Comparison of ENCODE assay signal across 19 mouse cellular contexts in the genomic region with DNA sequence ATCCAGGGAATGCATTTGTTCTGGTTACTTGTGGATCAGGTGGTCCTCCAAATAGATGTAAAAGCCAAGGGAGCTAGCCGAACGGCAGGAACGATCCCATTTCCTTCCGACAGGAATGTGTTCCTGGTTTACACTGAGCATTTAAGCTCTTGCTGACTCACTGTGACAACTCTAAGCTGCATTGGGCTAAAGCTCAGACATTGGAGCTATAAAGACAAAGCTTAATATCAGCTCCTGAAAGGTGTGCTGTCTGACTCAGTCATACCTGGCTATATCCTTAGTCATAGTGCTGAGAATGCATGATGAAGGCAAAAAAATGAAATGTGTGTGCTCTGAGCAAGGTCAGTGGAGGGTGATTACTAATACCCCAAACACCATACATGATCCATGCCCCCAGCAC.
"Had no signal": no experiment of that assay in that cellular context is flagged by ENCODE, and none has a peak within 500 bp of the region (broad histone marks: within the 10 kb centered on the region; RNA-seq: fewer than 3 reads in every experiment).

No protein-coding gene starts in this region.

- ATAC-seq: liver, embryonic 12.5 days had no signal

- DNase-seq: kidney, adult 18-20 months; kidney, adult 9 months; kidney, postnatal 14 days; kidney, postnatal 4 days; layer of hippocampus, adult 9-11 months; liver; lung, adult 18-20 months; midbrain, embryonic 14.5 days; retina, postnatal 1 day; right cerebral cortex, postnatal 25 days; thymus, adult 18-20 months; thymus, postnatal 36 days had no signal

- H3K4me3 ChIP-seq: layer of hippocampus, adult 2 months; limb, embryonic 10.5 days; limb, embryonic 13.5 days; liver, embryonic 12.5 days; liver, embryonic 15.5 days; lung, embryonic 15.5 days had no signal

- H3K9ac ChIP-seq: limb, embryonic 13.5 days; liver, embryonic 12.5 days; liver, embryonic 15.5 days; lung, embryonic 15.5 days had no signal

- H3K9me3 ChIP-seq: limb, embryonic 10.5 days; limb, embryonic 13.5 days; liver, embryonic 12.5 days; liver, embryonic 15.5 days; lung, embryonic 15.5 days had no signal

- H3K4me1 ChIP-seq: limb, embryonic 10.5 days; limb, embryonic 13.5 days; liver, embryonic 12.5 days; liver, embryonic 15.5 days; lung, embryonic 15.5 days had no signal

- H3K4me2 ChIP-seq: limb, embryonic 13.5 days; liver, embryonic 12.5 days; liver, embryonic 15.5 days; lung, embryonic 15.5 days; midbrain, embryonic 11.5 days had no signal

- H3K36me3 ChIP-seq: limb, embryonic 10.5 days; limb, embryonic 13.5 days; liver, embryonic 12.5 days; liver, embryonic 15.5 days; lung, embryonic 15.5 days had no signal

- H3K27me3 ChIP-seq: limb, embryonic 13.5 days; liver, embryonic 12.5 days; liver, embryonic 15.5 days; lung, embryonic 15.5 days had no signal

- H3K27ac ChIP-seq: layer of hippocampus, adult 2 months; limb, embryonic 10.5 days; limb, embryonic 13.5 days; liver, embryonic 12.5 days; liver, embryonic 15.5 days; lung, embryonic 15.5 days had no signal
